Mouse (Mus musculus) forebrain, embryonic 14.5 days (tissue): ENCODE results near the gene Slc20a1. TPM values are rescaled to one million over a fixed set of nuclear protein-coding genes. Genes with fewer than 3 reads are reported as not detected.

Experiments used
- ATAC-seq: fragments of 200-750 bp; cut with Nextera tagmentation; 2 replicates; pipeline ENCODE4 v1.8.0; 2017; ENCODE audit warnings: mild to moderate bottlenecking, moderate library complexity
- DNase-seq: peaks from one replicate; pipeline ENCODE4 v3.0.0-alpha.2; 2015; ENCODE audit warnings: low spot score
- H3K27ac ChIP-seq: fragments of 300-500 bp; sonication (generic); 2 replicates; pipeline ENCODE4 v1.5.1; 2014; ENCODE audit warnings: low read depth, mild to moderate bottlenecking, control low read depth, low read length, moderate library complexity
- H3K27me3 ChIP-seq: fragments of 300-500 bp; sonication (generic); replicated peaks from 2 replicates; pipeline ENCODE4 v1.6.1; 2014; ENCODE audit warnings: low read length, control low read depth, mixed read lengths; ENCODE audit not compliant: control insufficient read depth, insufficient read depth
- H3K36me3 ChIP-seq: fragments of 300-500 bp; sonication (generic); 2 replicates; pipeline ENCODE4 v1.6.1; 2014; ENCODE audit warnings: low read length, control low read depth; ENCODE audit not compliant: control insufficient read depth, insufficient read depth
- H3K4me1 ChIP-seq: fragments of 300-500 bp; sonication (generic); 2 replicates; pipeline ENCODE4 v1.6.1; 2014; ENCODE audit warnings: antibody characterized with exemption, low read length, control low read depth; ENCODE audit not compliant: control insufficient read depth, insufficient read depth
- H3K4me2 ChIP-seq: fragments of 300-500 bp; sonication (generic); 2 replicates; pipeline ENCODE4 v1.6.1; 2014; ENCODE audit warnings: mild to moderate bottlenecking, control low read depth, low read length
- H3K4me3 ChIP-seq: fragments of 300-500 bp; sonication (generic); 2 replicates; pipeline ENCODE4 v1.5.1; 2014; ENCODE audit warnings: low read depth, low read length, control low read depth
- H3K9ac ChIP-seq: fragments of 300-500 bp; sonication (generic); 2 replicates; pipeline ENCODE4 v1.6.1; 2014; ENCODE audit warnings: mild to moderate bottlenecking, low read length, control low read depth, moderate library complexity
- H3K9me3 ChIP-seq: fragments of 300-500 bp; sonication (generic); replicated peaks from 2 replicates; pipeline ENCODE4 v1.6.1; 2016; ENCODE audit warnings: low read length, control low read depth, mixed read lengths; ENCODE audit not compliant: control insufficient read depth
- WGBS: fragments of 180-500 bp; shearing (Covaris S2); extraction: QIAGEN DNeasy Blood & Tissue Kit; methylation state at CpG from one replicate; pipeline ENCODE4 v1.1.7; 2014; 5-methylcytosine and 5-hydroxymethylcytosine counted together
- polyA plus RNA-seq: library from polyadenylated mRNA; unstranded; fragments of >200 nt; fragmentation: Nextera tagmentation; extraction: Ambion mirVana; gene quantifications from 2 replicates; pipeline ENCODE4 v1.2.1, GENCODE M21; 2014

Slc20a1 gene
- polyA plus RNA-seq, 1 experiment from 2014 or later, result 46.8 TPM

- 97% methylated on average over 7 of the region's 7 CpGs for WGBS
- Histone ChIP-seq H3K9ac (no peak overlapping the region), H3K27ac (no peak overlapping the region), H3K4me1 (no peaks in the 10 kb centered on the region), H3K4me3 (no peak overlapping the region), H3K9me3 (no peaks in the 10 kb centered on the region), H3K27me3 (no peaks in the 10 kb centered on the region), H3K36me3 (no peaks in the 10 kb centered on the region), H3K4me2 (no peak overlapping the region)
- ATAC-seq (no peak), DNase-seq (no peak)
Observed at GRCm38 (mm10) chr2:129229316-129229715, 30.8 kb downstream of the Slc20a1 start.

- H3K36me3 ChIP-seq, result no peaks in the 10 kb centered on the region
- H3K4me1 ChIP-seq, result no peaks in the 10 kb centered on the region
- no peak overlapping the region for H3K27ac ChIP-seq
- WGBS, result 52% methylated on average over 4 of the region's 4 CpGs
- H3K4me3 ChIP-seq, result no peak overlapping the region
- no peak overlapping the region for H3K9ac ChIP-seq
- H3K4me2 ChIP-seq, result no peak overlapping the region
- no peaks in the 10 kb centered on the region for H3K27me3 ChIP-seq
- peak; percentile 87 for DNase-seq
- H3K9me3 ChIP-seq, result no peaks in the 10 kb centered on the region
- peak; percentile 96 for ATAC-seq
Observed at GRCm38 (mm10) chr2:129232023-129232422, 33.5 kb downstream of the Slc20a1 start.

- DNase-seq, result no peak
- Histone ChIP-seq H3K4me3 (no peak overlapping the region), H3K9me3 (no peaks in the 10 kb centered on the region), H3K27ac (peak overlapping the region; percentile 48), H3K9ac (no peak overlapping the region), H3K4me2 (no peak overlapping the region), H3K27me3 (no peaks in the 10 kb centered on the region), H3K36me3 (no peaks in the 10 kb centered on the region), H3K4me1 (no peaks in the 10 kb centered on the region)
- ATAC-seq, result peak; percentile 47; the same call in 1 of the 2 replicates
- WGBS, result 81% methylated on average over 9 of the region's 9 CpGs
Observed at GRCm38 (mm10) chr2:129232484-129232883, 33.9 kb downstream of the Slc20a1 start.

- Histone ChIP-seq H3K9ac (no peak overlapping the region), H3K27ac (no peak overlapping the region), H3K4me3 (no peak overlapping the region), H3K4me2 (no peak overlapping the region), H3K9me3 (no peaks in the 10 kb centered on the region), H3K4me1 (no peaks in the 10 kb centered on the region), H3K36me3 (no peaks in the 10 kb centered on the region), H3K27me3 (no peaks in the 10 kb centered on the region)
- WGBS, result 83% methylated on average over 1 of the region's 1 CpGs
- DNase-seq (no peak), ATAC-seq (no peak)
Observed at GRCm38 (mm10) chr2:129233218-129233617, 34.7 kb downstream of the Slc20a1 start.

- ATAC-seq (no peak), DNase-seq (no peak)
- no peaks in the 10 kb centered on the region for H3K27me3 ChIP-seq
- 53% methylated on average over 9 of the region's 9 CpGs for WGBS
- no peaks in the 10 kb centered on the region for H3K36me3 ChIP-seq
- H3K4me2 ChIP-seq, result no peak overlapping the region
- no peak overlapping the region for H3K27ac ChIP-seq
- no peaks in the 10 kb centered on the region for H3K4me1 ChIP-seq
- no peak overlapping the region for H3K4me3 ChIP-seq
- H3K9ac ChIP-seq, result no peak overlapping the region
- no peaks in the 10 kb centered on the region for H3K9me3 ChIP-seq
Observed at GRCm38 (mm10) chr2:129233803-129234477, 35.4 kb downstream of the Slc20a1 start.

GRCm38 (mm10) chr2:129234731-129235130, 36.2 kb downstream of the Slc20a1 start:
- H3K36me3 ChIP-seq, result no peaks in the 10 kb centered on the region
- H3K4me1 ChIP-seq, result no peaks in the 10 kb centered on the region
- ATAC-seq (no peak), DNase-seq (no peak)
- H3K27me3 ChIP-seq, result no peaks in the 10 kb centered on the region
- H3K9me3 ChIP-seq, result no peaks in the 10 kb centered on the region
- 83% methylated on average over 2 of the region's 2 CpGs for WGBS
- H3K4me3 ChIP-seq, result no peak overlapping the region
- no peak overlapping the region for H3K27ac ChIP-seq
- no peak overlapping the region for H3K4me2 ChIP-seq
- no peak overlapping the region for H3K9ac ChIP-seq

GRCm38 (mm10) chr2:129236526-129236925, 38.0 kb downstream of the Slc20a1 start:
- H3K36me3 ChIP-seq, result no peaks in the 10 kb centered on the region
- no peaks in the 10 kb centered on the region for H3K4me1 ChIP-seq
- WGBS, result 65% methylated on average over 4 of the region's 4 CpGs
- no peak overlapping the region for H3K4me2 ChIP-seq
- no peaks in the 10 kb centered on the region for H3K27me3 ChIP-seq
- no peak overlapping the region for H3K27ac ChIP-seq
- H3K4me3 ChIP-seq, result no peak overlapping the region
- no peaks in the 10 kb centered on the region for H3K9me3 ChIP-seq
- H3K9ac ChIP-seq, result no peak overlapping the region
- DNase-seq, result no peak
- ATAC-seq, result no peak

- H3K4me1 ChIP-seq, result no peaks in the 10 kb centered on the region
- H3K27me3 ChIP-seq, result no peaks in the 10 kb centered on the region
- no peak for DNase-seq
- H3K36me3 ChIP-seq, result no peaks in the 10 kb centered on the region
- H3K9ac ChIP-seq, result no peak overlapping the region
- H3K4me3 ChIP-seq, result no peak overlapping the region
- no peaks in the 10 kb centered on the region for H3K9me3 ChIP-seq
- ATAC-seq, result no peak
- no peak overlapping the region for H3K27ac ChIP-seq
- no peak overlapping the region for H3K4me2 ChIP-seq
- 69% methylated on average over 9 of the region's 9 CpGs for WGBS
Observed at GRCm38 (mm10) chr2:129240726-129241432, 42.3 kb downstream of the Slc20a1 start.
